Mouse (Mus musculus) thymus, postnatal 10 days (tissue): ENCODE results near the gene Abcc9.

Experiments used
- DNase-seq, 2 experiments: peaks; one replicate each; pipeline ENCODE4 v3.0.0; 2021; ENCODE audit warnings: low spot score in 2 of 2

The Abcc9 gene

DNA sequence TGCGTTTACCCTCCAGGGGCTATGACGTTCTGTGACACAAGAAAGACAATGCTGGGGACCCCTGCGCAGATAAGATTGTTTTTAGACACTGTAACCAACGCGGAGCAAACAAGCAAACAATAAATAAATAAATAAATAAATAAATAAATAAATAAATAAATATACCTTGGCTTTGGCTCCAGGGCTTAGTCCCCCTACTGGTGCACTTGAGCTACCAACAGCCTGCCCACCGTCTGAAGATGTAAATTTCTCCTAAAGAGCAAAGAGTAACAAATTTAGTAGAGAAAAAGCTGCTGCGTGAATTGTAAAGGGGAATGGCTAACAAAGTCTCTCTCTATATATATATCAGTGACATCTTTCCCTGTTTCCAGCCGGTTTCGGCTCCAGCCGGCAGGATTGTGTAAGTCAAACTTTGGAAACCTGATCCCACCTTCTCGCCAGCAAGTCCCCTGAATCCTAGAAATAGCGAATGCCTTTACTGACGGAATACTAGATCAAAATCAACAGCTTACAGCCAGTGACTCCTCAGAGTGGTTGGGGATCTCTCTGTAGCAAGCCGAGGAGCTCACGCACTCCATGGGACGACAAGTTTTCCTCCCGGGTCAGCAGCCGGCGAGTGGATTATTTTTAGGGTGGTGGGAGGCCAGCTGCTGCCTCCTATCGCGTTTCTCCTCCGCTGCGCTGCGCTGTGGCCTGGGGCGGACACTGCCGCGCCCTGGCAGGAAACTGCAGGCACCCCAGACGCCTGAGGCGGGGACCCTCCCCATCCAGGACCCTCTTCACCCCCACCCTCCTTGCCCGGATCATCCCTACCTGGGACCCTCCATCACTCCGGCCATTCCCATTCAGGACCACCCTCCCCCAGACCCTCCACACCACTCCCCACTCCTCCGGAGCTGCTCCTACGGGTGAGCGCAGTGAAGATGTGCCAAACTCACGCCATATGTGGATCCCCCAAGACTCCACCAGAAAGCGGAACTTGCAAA, at the start of gene Abcc9:
Gene Abcc9 (minus strand): TSS at position 664 of the 986 bp plus-strand sequence.
- no peak for DNase-seq

DNA sequence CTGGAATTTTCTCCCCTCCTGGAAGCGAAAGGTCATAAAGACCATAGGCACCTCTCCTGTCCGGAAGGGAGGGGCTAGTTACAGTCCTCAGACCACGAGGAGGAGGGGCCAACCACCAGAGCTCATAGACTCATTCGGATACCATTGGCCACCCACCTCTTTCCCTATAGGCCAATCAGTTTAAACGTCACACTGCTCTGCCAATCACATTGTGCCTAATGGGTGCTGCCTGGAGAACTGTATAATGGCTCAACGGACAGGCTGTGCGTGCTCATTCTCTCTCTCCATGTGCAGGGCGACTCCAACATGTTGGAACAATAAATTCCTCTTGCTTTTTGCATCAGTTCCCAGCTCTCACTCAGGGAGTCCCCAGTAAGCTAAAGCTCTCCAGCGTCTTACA, 49.2 kb upstream of the Abcc9 start:
- no peak for DNase-seq

DNA sequence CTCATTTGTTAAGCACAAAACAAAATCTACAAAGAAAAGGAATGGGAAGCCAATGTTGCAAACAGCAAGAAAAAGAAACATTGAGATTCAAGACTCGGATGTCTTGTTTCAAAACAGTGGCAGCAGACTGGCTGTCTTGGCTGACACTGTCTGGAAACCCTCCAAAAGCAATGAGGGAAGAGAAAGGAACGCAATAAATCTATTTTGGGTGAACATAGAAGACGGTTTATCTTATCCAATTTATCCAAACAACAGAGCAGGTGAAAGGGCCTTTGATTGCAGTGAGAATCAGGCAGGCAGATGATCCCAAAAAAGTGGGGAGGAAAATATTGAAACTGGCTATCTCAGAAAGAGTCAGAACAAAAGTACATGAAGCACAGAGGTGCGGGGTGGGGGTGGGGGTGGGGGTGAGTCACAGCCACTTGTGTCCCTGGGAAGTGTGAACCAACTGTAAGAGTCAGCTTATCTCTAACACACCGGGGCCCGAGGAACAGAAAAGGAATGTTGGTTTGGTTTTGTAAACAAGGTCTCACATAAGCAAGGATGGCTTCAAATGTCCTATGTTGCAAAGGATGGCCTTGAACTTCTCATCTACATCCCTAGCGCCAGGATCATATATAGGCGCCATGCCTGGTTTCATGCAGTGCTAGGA, 46.1 kb upstream of the Abcc9 start:
- no peak for DNase-seq

DNA sequence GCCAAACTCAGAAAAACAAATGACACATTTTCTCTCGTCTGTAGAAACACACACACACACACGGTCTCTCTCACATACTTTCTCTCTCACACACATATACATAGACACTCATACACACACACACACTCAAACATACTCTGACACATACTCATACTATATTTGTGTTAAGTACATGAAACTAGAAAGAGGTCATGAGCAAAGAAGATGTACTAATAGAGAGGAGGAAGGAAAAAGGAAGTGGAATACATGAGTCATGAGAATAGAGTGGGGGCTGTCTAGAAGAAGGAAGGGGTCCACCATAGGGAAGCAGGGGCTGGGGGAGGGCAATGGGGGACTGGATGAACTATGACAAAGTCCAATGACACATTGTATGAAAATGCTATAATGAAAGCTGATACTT, 45.0 kb upstream of the Abcc9 start:
- no peak for DNase-seq

DNA sequence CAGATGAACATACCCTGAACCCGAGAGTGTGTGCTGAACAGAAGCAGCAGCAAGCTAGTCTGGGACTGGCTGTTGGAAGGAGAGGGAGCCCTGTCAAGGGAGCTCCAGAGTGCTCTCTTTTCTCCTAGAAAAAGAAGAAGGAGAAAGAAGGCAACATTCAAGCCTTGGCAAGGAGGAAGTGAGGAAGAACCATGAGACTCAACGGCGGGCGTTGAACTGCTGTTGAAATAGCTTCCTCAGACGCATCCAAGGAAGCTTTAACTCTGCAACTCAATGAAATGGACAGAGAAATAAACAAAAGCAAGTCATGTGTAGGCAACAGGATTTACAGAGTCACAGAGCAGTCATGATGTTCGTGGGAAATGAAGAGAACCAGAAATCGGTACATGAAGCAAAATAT, 44.6 kb upstream of the Abcc9 start:
- DNase-seq: no peak

DNA sequence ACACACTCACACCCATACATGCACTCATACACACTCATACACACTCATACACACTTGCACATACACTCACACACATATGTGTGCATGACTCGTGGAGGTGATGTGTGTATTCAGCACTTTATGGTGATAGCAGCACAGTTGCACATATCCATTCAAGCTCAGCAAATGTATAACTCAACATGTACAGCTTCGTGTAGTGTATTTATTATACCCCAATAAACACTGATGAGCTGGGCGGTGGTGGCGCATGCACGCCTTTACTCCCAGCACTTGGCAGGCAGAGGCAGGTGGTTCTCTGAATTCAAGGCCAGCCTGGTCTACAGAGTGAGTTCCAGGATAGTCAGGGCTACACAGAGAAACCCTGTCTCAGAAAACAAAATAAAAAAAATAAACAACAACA, 43.4 kb upstream of the Abcc9 start:
- DNase-seq: no peak

DNA sequence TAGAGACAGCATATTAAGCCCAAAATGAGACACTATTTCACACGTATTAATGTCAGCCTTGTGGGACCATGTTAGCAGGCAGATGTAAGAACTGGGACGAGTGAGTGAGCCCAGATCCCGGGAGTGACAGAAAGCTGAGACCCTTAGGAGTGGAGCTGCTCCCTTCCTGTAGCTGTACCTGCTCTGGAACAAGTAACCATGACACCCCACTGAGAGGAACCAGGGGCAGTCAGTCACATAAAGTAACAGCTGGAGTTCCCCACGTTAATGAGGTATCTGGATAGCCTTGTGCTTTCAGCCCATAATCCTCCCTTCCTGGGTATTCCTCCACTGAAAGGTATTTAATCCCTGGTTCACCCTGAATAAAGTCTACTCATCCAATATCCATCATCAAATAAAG, 41.1 kb upstream of the Abcc9 start:
- no peak for DNase-seq

DNA sequence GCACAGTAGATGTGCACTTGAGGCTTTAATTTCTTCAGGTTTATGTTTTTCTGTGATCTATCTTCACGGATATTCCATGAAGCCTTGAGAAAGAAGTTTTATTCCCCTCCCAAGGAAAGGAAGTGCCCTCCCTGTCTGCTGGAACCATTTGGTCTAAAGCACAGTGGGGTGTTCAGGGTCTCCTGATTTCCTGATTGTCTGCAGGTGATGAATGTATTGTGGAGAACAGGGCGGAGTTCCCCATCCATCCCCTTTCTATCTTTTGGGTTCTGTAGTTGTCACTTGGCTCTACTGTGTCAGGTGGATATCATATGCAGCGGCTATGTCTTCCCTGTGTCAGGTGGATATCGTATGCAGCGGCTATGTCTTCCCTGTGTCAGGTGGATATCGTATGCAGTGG, 39.6 kb upstream of the Abcc9 start:
- DNase-seq: no peak

DNA sequence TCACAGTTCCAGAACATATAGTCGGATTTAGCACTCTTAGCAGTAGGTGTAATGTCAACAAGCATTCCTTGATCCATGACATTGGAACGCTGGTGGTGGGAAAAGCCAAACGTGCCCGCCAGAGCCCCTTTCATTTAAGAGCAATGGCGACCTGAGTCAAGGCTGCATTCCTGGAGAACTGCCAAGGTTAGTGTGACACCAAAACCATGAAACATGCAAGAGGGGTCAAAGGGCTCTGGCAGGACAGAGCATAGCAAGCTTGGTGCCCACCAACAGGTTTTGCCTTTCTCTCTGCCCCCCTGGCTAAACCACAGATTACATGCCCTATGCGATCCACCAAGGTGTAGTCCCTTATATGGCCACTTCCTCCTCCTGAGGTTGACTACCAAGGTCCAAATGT, 36.5 kb upstream of the Abcc9 start:
- no peak for DNase-seq

DNA sequence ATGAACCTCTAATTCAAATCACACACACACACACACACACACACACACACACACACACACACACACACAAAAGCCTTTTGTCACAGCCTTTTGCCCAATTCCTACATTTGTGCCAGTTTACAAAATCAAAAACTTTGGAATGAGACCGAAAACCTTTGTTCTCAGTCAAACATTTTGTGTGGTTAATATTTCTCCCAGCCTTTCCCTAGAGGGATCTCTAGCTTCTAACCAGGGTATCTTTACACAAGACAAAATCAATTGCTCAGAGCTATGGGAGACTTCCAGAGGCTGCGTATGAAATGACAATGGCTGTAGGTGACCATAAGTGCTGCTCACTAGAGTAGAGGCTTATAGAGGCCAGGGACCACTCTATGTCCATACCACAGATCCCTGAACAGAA, 36.1 kb upstream of the Abcc9 start:
- no peak for DNase-seq

DNA sequence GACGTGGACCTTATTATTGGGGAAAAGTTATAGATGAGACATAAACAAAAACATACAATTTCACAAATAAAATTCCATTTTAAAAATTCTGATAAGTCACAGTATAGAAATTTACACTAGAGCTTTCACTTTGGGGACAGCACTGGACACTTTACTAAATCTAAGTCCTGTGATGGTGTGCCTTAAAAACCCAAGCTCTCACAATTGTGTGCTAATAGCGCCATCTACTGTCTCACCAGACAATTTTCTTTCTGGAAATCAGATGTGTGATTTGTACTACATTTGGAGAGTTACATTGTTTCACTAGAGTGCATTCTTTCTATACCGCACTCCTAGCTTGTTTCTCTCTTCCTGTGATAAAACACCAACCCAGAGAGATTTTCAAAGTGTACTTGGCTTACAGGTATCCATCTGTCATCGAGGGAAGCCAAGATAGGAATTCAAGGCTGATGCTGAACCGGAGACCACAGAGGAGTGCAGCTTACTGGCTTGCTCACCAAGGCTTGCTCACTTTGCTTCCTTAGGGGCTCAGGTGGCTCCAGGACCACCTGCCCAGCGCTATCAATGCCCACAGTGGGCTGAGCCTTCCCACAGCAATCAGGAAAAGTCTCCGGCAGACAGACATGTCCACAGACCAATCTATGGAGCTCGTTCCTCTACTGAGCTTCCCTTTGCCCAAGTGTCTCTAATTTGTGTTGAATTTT, 33.3 kb upstream of the Abcc9 start:
- peak in 1 of 2 experiments; percentile 63 for DNase-seq

DNA sequence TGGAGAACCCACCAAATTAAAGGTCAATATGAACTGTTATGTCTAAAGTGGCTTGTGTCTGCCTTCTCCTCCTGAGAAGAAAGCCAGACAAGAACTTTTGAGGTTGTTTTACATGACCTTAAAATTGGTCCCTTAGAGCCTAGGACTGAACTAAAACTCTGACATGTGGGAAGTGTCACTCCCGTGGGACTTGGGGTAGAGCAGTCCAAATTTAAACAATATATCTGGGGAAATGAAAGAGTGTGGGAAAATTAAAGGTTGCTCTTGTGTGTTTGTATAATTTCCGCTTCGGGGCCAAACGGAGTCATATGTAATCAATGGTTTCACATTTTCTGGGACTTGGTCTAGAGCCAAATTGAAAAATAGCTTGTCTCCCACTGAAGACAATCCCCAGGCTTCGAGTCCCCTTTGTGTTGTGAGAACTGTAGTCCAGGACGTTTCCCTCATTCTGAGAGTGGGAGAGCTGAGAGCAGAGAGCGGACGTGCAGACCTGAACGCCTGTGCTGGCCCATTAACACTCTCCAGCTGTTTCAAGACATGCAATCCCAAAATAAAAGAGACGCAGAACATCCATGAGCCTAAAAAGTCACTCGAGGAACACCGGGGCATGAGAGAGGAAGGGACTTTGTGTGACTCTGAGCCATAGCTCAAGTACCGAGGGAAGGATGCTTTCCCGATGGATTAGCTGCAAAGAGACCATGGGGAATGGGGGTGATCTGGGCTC, 30.6 kb upstream of the Abcc9 start:
- DNase-seq: no peak

DNA sequence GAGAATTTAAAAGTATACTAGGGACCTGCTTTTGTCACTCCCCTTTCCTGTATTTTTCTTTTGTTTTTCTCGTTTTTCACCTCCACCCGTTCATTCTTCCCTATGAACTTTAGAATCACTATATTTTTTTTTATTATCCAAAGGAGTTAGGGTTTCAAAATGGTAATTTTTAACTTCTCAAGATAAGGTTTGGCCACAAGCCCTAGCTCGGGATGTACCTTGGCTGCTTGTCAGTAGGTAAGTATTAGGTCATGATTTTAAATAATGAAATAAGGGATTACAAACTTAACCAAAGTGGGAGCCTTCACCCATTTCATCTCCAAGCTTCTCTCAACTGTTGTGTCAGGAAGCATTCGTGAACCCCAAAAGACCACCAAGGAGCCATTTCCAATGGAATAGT, 23.9 kb upstream of the Abcc9 start:
- no peak for DNase-seq

DNA sequence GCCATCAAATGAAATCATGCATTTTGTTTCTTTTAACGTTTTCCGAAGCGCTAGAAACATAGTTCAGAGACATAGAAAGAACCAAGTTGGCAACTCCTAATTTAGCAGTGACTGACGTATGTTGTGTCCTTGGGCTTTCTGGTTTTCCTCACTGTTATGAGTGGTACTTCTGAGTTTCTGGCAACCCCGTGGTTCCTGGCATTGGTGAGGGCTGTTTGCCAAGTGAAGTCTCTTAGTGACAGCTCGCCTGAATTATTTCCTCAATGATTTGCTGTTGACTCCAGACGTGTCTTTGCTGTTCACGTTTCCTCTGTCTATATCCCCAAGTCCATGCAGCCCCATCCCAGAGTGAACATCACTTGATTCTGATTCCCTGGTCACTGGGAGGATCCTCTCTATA, 19.6 kb upstream of the Abcc9 start:
- DNase-seq: no peak

DNA sequence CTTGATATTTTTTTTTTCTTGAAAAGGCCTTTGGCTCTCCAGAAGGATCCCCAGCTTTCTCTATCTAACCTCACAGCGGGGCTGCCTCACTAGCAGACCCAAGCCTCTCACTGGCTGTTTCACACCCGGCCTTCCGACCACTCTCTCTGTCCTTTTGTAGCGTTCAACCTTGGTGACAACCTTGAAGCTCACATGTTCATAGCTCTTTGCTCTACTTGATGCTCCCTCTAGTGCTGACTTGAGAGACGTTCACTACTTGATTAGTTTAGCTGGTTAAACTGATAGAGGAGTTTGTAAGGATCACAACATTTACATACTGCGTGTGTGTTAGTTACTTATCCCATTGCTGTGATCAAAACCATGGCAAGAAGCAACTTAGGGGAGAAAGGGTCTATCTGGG, 18.5 kb upstream of the Abcc9 start:
- no peak for DNase-seq

DNA sequence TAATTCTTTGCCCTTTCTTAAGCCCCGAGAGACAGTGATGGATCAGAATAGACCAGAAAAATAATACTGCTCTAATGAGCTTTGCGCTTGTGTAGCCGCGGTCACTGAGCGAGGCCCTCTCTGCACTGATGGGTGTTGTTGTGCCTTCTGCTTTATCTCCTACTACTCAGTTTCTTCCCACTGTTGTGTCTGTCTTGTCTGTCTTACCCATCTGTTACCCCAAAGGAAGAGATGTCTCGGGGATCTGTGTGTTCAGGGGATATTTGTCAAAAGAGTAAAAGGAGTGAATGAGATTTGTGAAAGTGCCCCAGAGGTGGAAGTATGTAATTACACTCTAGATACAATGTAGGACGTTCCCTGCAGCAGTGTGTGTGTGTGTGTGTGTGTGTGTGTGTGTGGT, 16.1 kb upstream of the Abcc9 start:
- no peak for DNase-seq

DNA sequence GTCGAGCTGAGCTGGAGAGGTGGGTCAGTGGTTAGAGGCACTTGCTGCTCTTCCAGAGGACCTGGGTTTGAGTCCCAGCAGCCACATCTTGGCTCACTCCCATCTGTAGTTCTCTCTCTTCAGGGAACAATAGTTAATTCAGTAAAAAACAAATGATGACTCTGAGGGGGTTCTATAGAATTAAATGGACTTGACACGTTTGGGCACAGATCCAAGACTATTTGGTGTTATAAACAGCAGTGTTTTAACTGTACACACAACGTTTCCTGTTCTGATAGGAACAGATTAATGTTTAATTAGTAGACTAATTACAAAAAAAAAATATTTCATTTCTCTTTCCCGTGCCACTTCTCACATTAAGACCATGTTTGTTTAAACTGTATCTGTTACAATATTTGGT, 15.1 kb upstream of the Abcc9 start:
- DNase-seq: no peak

DNA sequence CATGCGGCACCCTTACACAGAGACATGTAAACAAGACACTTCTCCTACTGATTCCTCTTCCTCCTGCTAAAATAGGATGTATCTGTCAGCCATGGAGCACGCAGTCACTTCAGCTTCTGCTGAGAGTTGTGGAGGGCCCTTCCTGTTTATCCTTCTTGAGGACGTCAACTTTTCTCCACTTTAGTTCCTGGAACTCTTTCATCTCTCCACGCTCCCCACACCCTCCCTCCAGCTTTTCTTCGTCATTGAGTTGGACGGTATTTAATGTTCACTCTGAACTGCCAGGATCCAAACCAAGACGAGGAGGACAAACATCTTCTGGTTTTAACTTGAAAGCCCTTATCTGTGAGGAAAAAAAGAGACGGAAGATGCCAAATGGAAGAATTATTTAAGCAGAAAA, 12.9 kb upstream of the Abcc9 start:
- no peak for DNase-seq

DNA sequence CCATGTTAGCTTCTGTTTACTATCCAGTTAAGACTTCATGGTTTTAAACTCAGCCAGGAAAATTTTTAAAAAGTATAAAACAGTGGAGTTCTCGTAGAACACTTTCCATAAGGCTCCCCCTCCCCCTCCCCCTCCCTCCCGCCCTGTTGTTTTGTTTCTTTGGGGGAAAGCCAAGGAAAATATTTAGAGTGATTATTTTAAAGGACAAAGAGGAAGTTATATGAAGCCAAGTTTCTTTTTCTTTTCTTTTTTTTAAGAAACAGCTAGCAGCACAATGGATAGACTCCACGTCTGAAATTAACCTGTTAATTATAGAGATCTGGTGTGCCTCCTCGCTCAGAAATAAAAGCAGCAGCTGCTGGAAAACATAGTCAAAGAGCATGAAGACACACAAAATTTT, 9.0 kb upstream of the Abcc9 start:
- DNase-seq: no peak

DNA sequence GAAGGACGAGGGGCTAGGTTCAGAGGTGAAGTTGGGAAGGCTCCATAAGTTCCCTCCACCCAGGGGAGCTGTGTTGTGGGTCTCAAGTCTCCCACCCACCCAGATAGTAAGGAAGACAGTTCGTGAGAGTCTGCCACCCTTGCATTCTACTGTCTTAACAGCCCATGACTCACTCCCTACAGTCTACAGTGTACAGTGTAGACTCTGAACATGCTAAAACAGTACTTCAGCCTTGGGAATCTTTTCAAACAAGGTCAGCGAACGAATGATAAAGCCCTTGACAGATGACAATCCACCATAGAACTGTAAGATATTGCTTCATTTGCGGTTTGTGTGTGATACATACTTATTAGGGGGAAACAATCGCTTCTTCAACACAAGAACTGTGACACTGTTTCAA, 8.6 kb upstream of the Abcc9 start:
- DNase-seq: no peak

DNA sequence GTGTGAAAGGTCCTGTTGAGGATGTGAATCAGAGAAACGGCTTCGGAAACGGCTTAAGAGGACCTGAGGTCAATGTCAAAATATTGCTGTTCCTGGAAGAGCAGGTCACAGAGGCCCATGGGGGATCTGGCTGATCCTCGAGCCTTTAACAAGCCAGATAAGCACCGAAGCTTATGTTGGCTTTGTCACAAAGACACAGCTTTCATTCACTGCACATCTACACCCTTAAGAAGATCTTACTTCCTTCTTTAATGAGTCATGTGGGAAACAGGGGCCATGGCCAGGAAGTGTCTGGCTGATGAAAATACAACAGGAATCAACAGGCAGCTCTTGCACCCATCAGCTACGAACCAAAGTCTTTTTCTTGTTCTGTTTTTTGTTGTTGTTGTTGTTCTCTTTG, 6.3 kb upstream of the Abcc9 start:
- DNase-seq: no peak

DNA sequence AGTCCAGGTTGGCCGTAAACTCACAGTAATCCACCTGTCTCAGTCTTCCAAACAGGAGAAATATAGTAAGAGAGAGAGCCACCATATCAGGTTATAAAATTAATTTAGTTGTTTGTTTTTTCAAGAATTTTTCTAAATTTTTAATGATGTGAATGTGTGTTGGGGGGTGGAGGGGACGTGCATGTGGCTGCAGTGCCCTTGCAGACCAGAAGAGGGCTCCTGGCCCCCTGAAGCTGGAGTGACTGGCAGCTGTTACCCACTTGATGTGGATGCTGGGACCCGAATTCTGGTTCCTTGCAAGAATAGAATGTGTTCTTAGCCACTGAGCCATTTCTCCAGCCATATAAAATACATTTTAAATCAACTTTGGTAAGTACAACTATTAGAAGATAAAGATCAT, 4.6 kb upstream of the Abcc9 start:
- DNase-seq: peak in 1 of 2 experiments; percentile 16
